Mouse (Mus musculus): ENCODE data around the gene Srp72. TPM values are rescaled to one million over a fixed set of nuclear protein-coding genes. Genes with fewer than 3 reads are reported as not detected.
A peak's percentile ranks its signal among the peaks of the same experiment; 100 is the strongest.

The Srp72 gene
- polyA plus RNA-seq (2015; fragmentation: Nextera tagmentation; extraction: Ambion mirVana) = 92.2 and 98.1 TPM in 2 replicates

DNA sequence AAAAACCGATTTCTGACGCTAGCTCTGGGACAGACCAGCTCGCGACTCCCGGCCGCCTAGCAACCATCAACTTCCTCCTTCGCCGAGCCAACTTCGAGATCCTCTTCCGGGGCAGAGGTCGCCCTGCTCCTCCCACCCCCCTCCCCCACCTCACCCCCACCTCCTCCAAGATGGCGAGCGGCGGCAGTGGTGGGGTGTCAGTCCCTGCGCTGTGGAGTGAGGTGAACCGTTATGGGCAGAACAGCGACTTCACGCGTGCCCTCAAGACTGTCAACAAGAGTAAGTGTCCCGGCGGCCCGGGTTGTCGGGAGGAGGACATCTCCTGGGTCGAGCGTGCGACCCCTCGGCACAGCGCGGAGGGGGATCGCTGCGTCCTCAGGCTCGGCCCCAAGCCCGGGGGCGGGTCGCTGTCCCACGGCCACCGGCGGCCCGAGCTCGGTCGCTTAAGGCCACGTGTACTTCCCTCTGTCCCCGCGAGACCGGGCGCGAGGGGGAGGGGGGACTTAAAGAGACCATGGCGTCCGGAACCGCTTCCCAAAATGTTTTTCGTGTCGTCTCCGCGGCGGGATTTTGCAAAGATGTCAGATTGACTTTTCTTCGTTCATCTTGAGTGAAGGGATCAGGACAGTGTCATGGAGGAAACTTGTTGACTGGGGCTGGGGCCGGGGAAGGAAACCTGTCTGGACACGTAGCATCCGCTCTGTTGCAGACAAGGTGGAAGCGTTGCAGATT, at the start of gene Srp72:
TSS of gene Srp72 (plus strand) at position 130 of the 732 bp plus-strand sequence.
- Histone ChIP-seq H3K4me3 (ENCODE audit: low read length) (peak within 1 kb of the TSS; percentile 98), H3K36me3 (ENCODE audit: control insufficient read depth, insufficient read depth, low read length) (peaks cover 11% of the 10 kb centered on the region), H3K9ac (ENCODE audit: low read length) (peak within 1 kb of the TSS; percentile 94), H3K4me2 (ENCODE audit: low read depth, low read length) (peak within 1 kb of the TSS; percentile 78), H3K27ac (ENCODE audit: low read length) (peak within 1 kb of the TSS; percentile 95), H3K4me1 (replicated peaks; ENCODE audit: control insufficient read depth, insufficient read depth, low read length) (peaks cover 10% of the 10 kb centered on the region), H3K9me3 (ENCODE audit: control insufficient read depth, low read length) (no peaks in the 10 kb centered on the region), H3K27me3 (ENCODE audit: control insufficient read depth, insufficient read depth, low read depth, low read length) (no peaks in the 10 kb centered on the region)
- ATAC-seq (ENCODE audit: low read depth) = peak; percentile 96
- under 1% methylated on average over 60 of the region's 60 CpGs for WGBS

DNA sequence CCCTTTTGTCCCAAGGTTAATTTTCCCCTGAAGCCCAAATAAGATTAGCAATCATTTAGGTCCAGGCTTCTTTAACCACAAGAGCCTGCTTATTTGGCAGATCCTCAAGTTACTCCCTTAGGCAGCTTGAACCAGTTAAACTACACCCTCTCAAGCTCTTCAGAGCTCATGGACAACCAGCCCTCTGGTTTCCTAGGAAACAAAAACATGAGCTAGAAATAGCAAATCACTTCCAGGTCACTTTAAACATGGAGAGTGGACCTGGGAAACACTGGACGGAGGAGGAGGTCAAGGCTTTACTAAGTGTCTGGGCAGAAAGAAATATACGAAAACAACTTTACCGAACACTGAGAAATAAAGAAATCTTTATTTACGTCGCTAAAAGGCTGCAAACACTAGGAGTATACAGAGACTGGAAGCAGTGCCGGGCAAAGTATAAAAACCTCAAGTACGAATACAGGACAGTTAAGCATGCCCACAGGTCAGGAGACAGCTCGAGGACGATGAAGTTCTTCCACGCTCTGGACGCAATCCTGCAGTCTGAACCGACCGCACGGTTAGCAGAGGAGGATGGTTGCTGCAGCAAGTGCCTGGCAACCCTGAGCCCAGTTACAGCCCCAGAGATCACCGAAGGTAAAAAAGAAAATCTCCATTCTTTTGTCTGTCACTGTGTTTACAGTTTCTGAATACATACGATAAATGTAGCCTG, 46.2 kb upstream of the Srp72 start:
- peak; percentile 92 for ATAC-seq (ENCODE audit: low read depth)
- peak overlapping the region; percentile 52; the same call in 1 of the 2 replicates for H3K9ac ChIP-seq (ENCODE audit: low read length)

DNA sequence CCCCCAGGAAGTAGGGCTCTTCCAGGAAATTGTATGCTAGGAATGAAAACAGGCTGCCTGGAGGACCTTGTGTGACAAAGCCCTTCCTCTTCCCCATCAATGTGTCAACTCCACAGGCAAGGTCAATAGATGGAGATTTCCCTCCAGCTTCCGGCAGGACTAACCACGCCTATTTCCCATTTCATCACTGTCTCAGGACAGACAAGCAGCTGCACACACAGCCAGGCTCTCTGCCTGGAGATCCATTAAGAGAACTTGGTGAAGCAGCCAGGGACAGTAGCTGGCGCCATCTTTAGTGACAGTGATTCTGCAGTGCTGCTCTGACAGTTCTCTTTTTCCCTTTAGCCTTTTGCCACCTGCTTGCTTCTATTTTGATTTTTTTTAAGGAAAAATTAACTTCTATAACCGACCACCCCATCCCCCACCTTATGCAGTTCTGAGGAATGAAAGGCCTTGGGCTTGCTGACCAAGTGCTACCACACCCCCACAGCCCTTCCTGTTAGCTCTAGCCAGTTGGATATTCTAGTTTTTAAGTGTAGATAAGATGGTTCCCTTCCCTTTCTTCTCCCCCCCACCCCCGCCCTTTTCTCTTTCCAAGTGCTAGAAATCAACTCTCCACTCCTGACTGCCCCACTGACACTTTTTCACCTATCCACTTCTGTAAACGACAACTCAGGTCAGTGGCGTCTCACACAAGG, 45.2 kb upstream of the Srp72 start:
- Histone ChIP-seq H3K9me3 (ENCODE audit: control insufficient read depth, low read length) (no peaks in the 10 kb centered on the region; the same call in 1 of the 2 replicates), H3K27me3 (ENCODE audit: control insufficient read depth, insufficient read depth, low read depth, low read length) (no peaks in the 10 kb centered on the region), H3K4me1 (replicated peaks; ENCODE audit: control insufficient read depth, insufficient read depth, low read length) (peaks cover 20% of the 10 kb centered on the region), H3K27ac (ENCODE audit: low read length) (peak overlapping the region; percentile 69), H3K36me3 (ENCODE audit: control insufficient read depth, insufficient read depth, low read length) (peaks cover 22% of the 10 kb centered on the region), H3K4me3 (ENCODE audit: low read length) (no peak overlapping the region), H3K9ac (ENCODE audit: low read length) (no peak overlapping the region), H3K4me2 (ENCODE audit: low read depth, low read length) (peak overlapping the region; percentile 10; the same call in 1 of the 2 replicates)
- 38% methylated on average over 7 of the region's 7 CpGs for WGBS
- ATAC-seq (ENCODE audit: low read depth) = peak; percentile 70

More for the DNA sequence above, 46.2 kb upstream of the Srp72 start:
- Histone ChIP-seq H3K36me3 (ENCODE audit: control insufficient read depth, insufficient read depth, low read length) (peaks cover 22% of the 10 kb centered on the region), H3K4me3 (ENCODE audit: low read length) (peak overlapping the region; percentile 26; the same call in 1 of the 2 replicates), H3K27me3 (ENCODE audit: control insufficient read depth, insufficient read depth, low read depth, low read length) (no peaks in the 10 kb centered on the region), H3K9me3 (ENCODE audit: control insufficient read depth, low read length) (no peaks in the 10 kb centered on the region; the same call in 1 of the 2 replicates), H3K4me2 (ENCODE audit: low read depth, low read length) (peak overlapping the region; percentile 50), H3K4me1 (replicated peaks; ENCODE audit: control insufficient read depth, insufficient read depth, low read length) (peaks cover 20% of the 10 kb centered on the region), H3K27ac (ENCODE audit: low read length) (peak overlapping the region; percentile 87)
- 57% methylated on average over 16 of the region's 16 CpGs for WGBS

DNA sequence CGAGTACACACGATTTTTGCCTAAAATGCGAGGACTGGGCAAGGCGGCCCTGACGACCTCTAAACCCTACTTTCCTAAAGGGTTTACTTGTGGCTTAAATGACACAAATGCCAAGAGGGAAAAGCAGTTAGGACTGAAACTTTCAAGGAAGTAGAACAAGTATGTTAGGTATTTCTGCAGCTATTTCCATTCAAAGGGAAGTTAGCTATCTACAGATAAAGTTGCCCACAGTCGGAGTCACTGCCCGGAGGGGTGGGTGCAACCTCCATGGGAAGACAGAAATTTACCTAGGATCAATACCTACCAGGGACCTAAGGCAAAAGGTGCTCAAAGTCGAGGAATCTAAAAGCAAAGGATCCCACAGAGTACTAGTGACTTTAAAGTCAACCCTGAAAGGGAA, 34.8 kb upstream of the Srp72 start:
- Histone ChIP-seq H3K9ac (ENCODE audit: low read length) (no peak overlapping the region), H3K4me3 (ENCODE audit: low read length) (no peak overlapping the region), H3K4me1 (replicated peaks; ENCODE audit: control insufficient read depth, insufficient read depth, low read length) (peaks cover 3% of the 10 kb centered on the region; the same call in 1 of the 2 replicates), H3K27me3 (ENCODE audit: control insufficient read depth, insufficient read depth, low read depth, low read length) (no peaks in the 10 kb centered on the region), H3K4me2 (ENCODE audit: low read depth, low read length) (no peak overlapping the region), H3K36me3 (ENCODE audit: control insufficient read depth, insufficient read depth, low read length) (peaks cover 6% of the 10 kb centered on the region), H3K9me3 (ENCODE audit: control insufficient read depth, low read length) (no peaks in the 10 kb centered on the region; the same call in 1 of the 2 replicates), H3K27ac (ENCODE audit: low read length) (no peak overlapping the region)
- no peak for ATAC-seq (ENCODE audit: low read depth)
- WGBS = 91% methylated on average over 8 of the region's 8 CpGs

DNA sequence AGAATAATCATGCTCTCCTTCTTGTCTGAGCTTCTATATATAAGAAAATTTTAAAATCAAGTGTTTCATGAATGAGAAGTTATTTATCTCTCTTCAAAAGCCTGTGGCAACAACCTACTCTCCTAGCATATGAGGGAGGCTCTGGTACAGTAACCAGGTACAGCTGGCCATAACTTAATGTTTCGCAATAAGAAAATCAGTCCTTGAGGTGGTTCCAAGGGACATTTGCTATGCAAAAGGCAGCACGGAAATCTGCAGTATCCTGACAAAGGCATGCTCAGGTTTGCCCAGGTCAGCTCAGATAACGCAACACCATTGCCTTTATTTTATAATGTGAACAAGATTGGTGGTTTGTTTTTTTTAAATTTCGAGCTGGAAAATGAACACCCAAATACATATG, 32.5 kb upstream of the Srp72 start:
- Histone ChIP-seq H3K4me1 (replicated peaks; ENCODE audit: control insufficient read depth, insufficient read depth, low read length) (peaks cover 7% of the 10 kb centered on the region), H3K27ac (ENCODE audit: low read length) (no peak overlapping the region), H3K9me3 (ENCODE audit: control insufficient read depth, low read length) (no peaks in the 10 kb centered on the region; the same call in 1 of the 2 replicates), H3K4me3 (ENCODE audit: low read length) (no peak overlapping the region), H3K27me3 (ENCODE audit: control insufficient read depth, insufficient read depth, low read depth, low read length) (no peaks in the 10 kb centered on the region), H3K9ac (ENCODE audit: low read length) (no peak overlapping the region), H3K36me3 (ENCODE audit: control insufficient read depth, insufficient read depth, low read length) (peaks cover 9% of the 10 kb centered on the region), H3K4me2 (ENCODE audit: low read depth, low read length) (no peak overlapping the region)
- ATAC-seq (ENCODE audit: low read depth) = no peak
- 80% methylated on average over 4 of the region's 4 CpGs for WGBS

DNA sequence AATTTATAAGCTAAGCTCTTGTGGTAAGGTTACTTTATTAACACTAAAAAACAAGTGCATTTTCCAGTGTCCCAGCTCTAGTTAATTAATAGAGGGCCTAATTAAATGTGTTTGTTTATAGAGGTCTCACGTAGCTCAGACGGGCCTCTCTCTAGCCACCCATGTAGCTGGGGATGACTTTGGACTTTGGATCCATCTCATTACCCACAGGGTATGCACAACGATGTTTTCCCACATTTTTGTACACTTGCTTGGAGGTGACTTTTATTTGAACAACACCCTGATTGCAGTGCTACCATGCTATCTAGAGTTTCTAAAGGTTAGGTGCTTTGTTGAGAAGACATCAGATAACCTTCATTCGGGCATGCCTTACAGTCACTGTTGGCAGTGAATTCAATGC, 32.0 kb upstream of the Srp72 start:
- Histone ChIP-seq H3K4me1 (replicated peaks; ENCODE audit: control insufficient read depth, insufficient read depth, low read length) (peaks cover 10% of the 10 kb centered on the region), H3K4me2 (ENCODE audit: low read depth, low read length) (no peak overlapping the region), H3K4me3 (ENCODE audit: low read length) (no peak overlapping the region), H3K9ac (ENCODE audit: low read length) (no peak overlapping the region), H3K9me3 (ENCODE audit: control insufficient read depth, low read length) (no peaks in the 10 kb centered on the region; the same call in 1 of the 2 replicates), H3K36me3 (ENCODE audit: control insufficient read depth, insufficient read depth, low read length) (peaks cover 9% of the 10 kb centered on the region), H3K27me3 (ENCODE audit: control insufficient read depth, insufficient read depth, low read depth, low read length) (no peaks in the 10 kb centered on the region), H3K27ac (ENCODE audit: low read length) (no peak overlapping the region)
- no peak for ATAC-seq (ENCODE audit: low read depth)
- WGBS = 81% methylated on average over 4 of the region's 4 CpGs

DNA sequence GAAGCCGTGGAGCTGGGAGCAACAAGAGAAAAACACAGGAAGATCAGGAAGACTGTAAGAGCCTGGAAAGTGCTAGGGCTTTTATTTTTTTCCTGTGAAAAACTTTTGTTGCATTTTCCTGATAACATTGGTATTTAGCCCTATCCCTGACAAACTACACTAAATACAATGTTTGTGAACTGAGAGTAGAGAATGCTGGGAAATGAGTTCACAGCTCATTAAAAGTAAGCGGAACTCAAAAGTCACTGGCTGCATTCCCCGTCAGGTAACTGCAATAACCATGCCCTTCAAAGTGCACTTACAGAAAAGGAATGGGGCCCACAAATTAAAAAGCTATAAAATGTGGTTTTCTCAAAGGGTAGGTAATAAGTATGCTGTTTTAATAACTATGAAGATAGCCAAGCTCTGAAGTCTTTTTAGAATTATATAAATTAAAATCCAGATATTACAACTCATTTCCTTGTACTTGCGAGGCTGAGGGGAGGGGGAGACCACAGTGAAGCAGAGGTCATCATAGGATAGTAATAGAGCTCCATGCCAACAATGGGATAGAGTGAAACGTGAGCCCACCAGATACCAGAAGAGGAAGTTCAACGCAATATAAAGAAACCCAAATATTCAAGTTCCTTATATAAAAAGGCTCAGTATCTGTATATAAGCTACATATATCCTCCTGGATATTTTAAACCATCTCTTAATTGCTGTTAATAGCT, 29.4 kb upstream of the Srp72 start:
- no peak for ATAC-seq (ENCODE audit: low read depth)

DNA sequence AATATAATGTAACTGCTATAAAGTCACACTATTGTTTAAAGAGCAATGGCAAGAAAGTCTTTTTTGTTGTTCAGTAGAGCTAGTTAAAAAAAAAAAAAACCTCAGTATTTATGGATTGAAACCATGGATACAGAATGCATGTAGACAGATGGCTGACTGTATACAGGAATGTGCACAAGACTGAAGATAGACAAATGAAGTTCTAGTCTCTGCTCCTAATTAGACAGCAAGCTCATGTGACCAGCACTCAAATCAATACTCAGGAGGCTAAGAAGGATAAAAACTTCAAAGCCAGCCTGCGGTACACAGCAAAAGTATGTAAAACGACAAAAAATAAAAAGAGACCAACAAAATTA, 28.8 kb upstream of the Srp72 start:
- no peak overlapping the region for H3K4me3 ChIP-seq (ENCODE audit: low read length)
- no peak for ATAC-seq (ENCODE audit: low read depth)
- H3K9me3 ChIP-seq (ENCODE audit: control insufficient read depth, low read length) = no peaks in the 10 kb centered on the region
- H3K4me1 ChIP-seq (replicated peaks; ENCODE audit: control insufficient read depth, insufficient read depth, low read length) = peaks cover 23% of the 10 kb centered on the region
- H3K27me3 ChIP-seq (ENCODE audit: control insufficient read depth, insufficient read depth, low read depth, low read length) = no peaks in the 10 kb centered on the region
- H3K36me3 ChIP-seq (ENCODE audit: control insufficient read depth, insufficient read depth, low read length) = 0 out of 2 replicates have a peak, but pooled peaks cover 3% of the 10 kb centered on the region
- H3K9ac ChIP-seq (ENCODE audit: low read length) = no peak overlapping the region
- no peak overlapping the region for H3K4me2 ChIP-seq (ENCODE audit: low read depth, low read length)
- 87% methylated on average over 2 of the region's 2 CpGs for WGBS
- no peak overlapping the region for H3K27ac ChIP-seq (ENCODE audit: low read length)

More for the DNA sequence above, 29.4 kb upstream of the Srp72 start:
- peaks cover 5% of the 10 kb centered on the region for H3K36me3 ChIP-seq (ENCODE audit: control insufficient read depth, insufficient read depth, low read length)
- H3K4me2 ChIP-seq (ENCODE audit: low read depth, low read length) = no peak overlapping the region
- peaks cover 23% of the 10 kb centered on the region for H3K4me1 ChIP-seq (replicated peaks; ENCODE audit: control insufficient read depth, insufficient read depth, low read length)
- H3K9me3 ChIP-seq (ENCODE audit: control insufficient read depth, low read length) = no peaks in the 10 kb centered on the region
- no peak overlapping the region for H3K27ac ChIP-seq (ENCODE audit: low read length)
- H3K27me3 ChIP-seq (ENCODE audit: control insufficient read depth, insufficient read depth, low read depth, low read length) = no peaks in the 10 kb centered on the region
- H3K9ac ChIP-seq (ENCODE audit: low read length) = no peak overlapping the region
- WGBS = 47% methylated on average over 6 of the region's 6 CpGs
- H3K4me3 ChIP-seq (ENCODE audit: low read length) = no peak overlapping the region
